Mouse (Mus musculus) CH12.LX (cell line): Measurements from ENCODE around the gene Naa80. TPM values are rescaled to one million over a fixed set of nuclear protein-coding genes. Genes with fewer than 3 reads are reported as not detected.
A peak's percentile ranks its signal among the peaks of the same experiment; 100 is the strongest.

Source experiments
- DNase-seq: peaks from one replicate; pipeline ENCODE4 v3.0.0-alpha.2; 2013; ENCODE audit errors: extremely low read depth
- H3K27ac ChIP-seq: 2 replicates; pipeline ENCODE4 v1.5.1; 2012; ENCODE audit warnings: low read depth, mild to moderate bottlenecking, control low read depth, moderate library complexity; ENCODE audit not compliant: insufficient read depth
- H3K27me3 ChIP-seq: replicated peaks from 2 replicates; pipeline ENCODE3; 2012; ENCODE audit warnings: inconsistent platforms
- H3K36me3 ChIP-seq, 2 experiments: replicated peaks in 1 of 2; 2 replicates each; pipeline versions ENCODE3 to v1.6.1; 2012; ENCODE audit warnings: inconsistent platforms in 1 of 2, low read length in 1 of 2, mild to moderate bottlenecking in 1 of 2, mixed read lengths in 1 of 2, moderate library complexity in 1 of 2; ENCODE audit not compliant: control insufficient read depth in 1 of 2, insufficient read depth in 1 of 2
- H3K4me1 ChIP-seq, 2 experiments: 2 replicates each; pipeline ENCODE4 v1.6.1; 2012; ENCODE audit warnings: inconsistent platforms in 1 of 2, moderate library complexity in 1 of 2; ENCODE audit not compliant: insufficient read depth in 2 of 2, control insufficient read depth in 1 of 2
- H3K4me2 ChIP-seq: 2 replicates; pipeline ENCODE4 v1.6.1; 2012; ENCODE audit warnings: low read depth, mild to moderate bottlenecking, control low read depth; ENCODE audit not compliant: poor library complexity, insufficient read depth, severe bottlenecking
- H3K4me3 ChIP-seq, 3 experiments: fragments of 150-350 bp in 1 of 3; sonication (generic) in 1 of 3; replicated peaks in 1 of 3; 2 replicates each; pipeline versions ENCODE3 to v1.5.1; 2011 to 2012; ENCODE audit warnings: low read depth in 2 of 3, low read length in 2 of 3, mild to moderate bottlenecking in 2 of 3, moderate library complexity in 2 of 3, control low read depth in 1 of 3, improper control_type of control experiment in 1 of 3, inconsistent platforms in 1 of 3, mixed read lengths in 1 of 3; ENCODE audit not compliant: poor library complexity in 1 of 3
- H3K79me2 ChIP-seq: replicated peaks from 2 replicates; pipeline ENCODE4 v1.6.1; 2012; ENCODE audit warnings: mild to moderate bottlenecking, moderate library complexity; ENCODE audit not compliant: control insufficient read depth, poor library complexity, insufficient read depth, severe bottlenecking; ENCODE audit errors: extremely low read depth
- H3K9ac ChIP-seq: 2 replicates; pipeline ENCODE4 v1.6.1; 2012; ENCODE audit warnings: low read depth, mild to moderate bottlenecking, control low read depth, moderate library complexity; ENCODE audit not compliant: insufficient read depth
- H3K9me3 ChIP-seq: replicated peaks from 2 replicates; pipeline ENCODE3; 2012; ENCODE audit warnings: low read length, inconsistent platforms, mixed read lengths
- CHD1 ChIP-seq: IDR thresholded peaks from 2 replicates; pipeline ENCODE4 v1.6.1; 2012; ENCODE audit warnings: low read depth, low read length, improper control_type of control experiment, inconsistent platforms
- CTCF ChIP-seq, 2 experiments: IDR thresholded peaks in 1 of 2; conservative IDR thresholded peaks in 1 of 2; 2 replicates each; pipeline ENCODE4 v1.5.1; 2011 to 2012; ENCODE audit warnings: low read depth in 2 of 2, low read length in 2 of 2, improper control_type of control experiment in 1 of 2, inconsistent platforms in 1 of 2, mild to moderate bottlenecking in 1 of 2, moderate library complexity in 1 of 2
- ELF1 ChIP-seq: IDR thresholded peaks from 2 replicates; pipeline ENCODE4 v1.6.1; 2014; ENCODE audit warnings: low read depth, mild to moderate bottlenecking, inconsistent platforms, low read length, improper control_type of control experiment
- ETS1 ChIP-seq: conservative IDR thresholded peaks from 2 replicates; pipeline ENCODE4 v1.6.1; 2012; ENCODE audit warnings: low read depth, mild to moderate bottlenecking, inconsistent platforms, low read length, improper control_type of control experiment, moderate library complexity
- GABPA ChIP-seq: IDR thresholded peaks from 2 replicates; pipeline ENCODE4 v1.6.1; 2012; ENCODE audit warnings: low read depth, low read length, improper control_type of control experiment, inconsistent platforms; ENCODE audit not compliant: insufficient replicate concordance
- JUN ChIP-seq: IDR thresholded peaks from 2 replicates; pipeline ENCODE4 v1.6.1; 2011; ENCODE audit warnings: low read depth, mild to moderate bottlenecking, low read length, improper control_type of control experiment, moderate library complexity; ENCODE audit not compliant: insufficient read depth
- MAFK ChIP-seq: IDR thresholded peaks from 2 replicates; pipeline ENCODE4 v1.6.1; 2011; ENCODE audit warnings: low read length, improper control_type of control experiment; ENCODE audit not compliant: insufficient replicate concordance
- MAZ ChIP-seq: IDR thresholded peaks from 2 replicates; pipeline ENCODE4 v1.6.1; 2012; ENCODE audit warnings: low read depth, mild to moderate bottlenecking, inconsistent platforms, low read length, improper control_type of control experiment, moderate library complexity
- MEF2A ChIP-seq: IDR thresholded peaks from 2 replicates; pipeline ENCODE4 v1.6.1; 2014; ENCODE audit warnings: low read depth, mild to moderate bottlenecking, inconsistent platforms, low read length, improper control_type of control experiment, borderline replicate concordance
- PAX5 ChIP-seq: IDR thresholded peaks from 2 replicates; pipeline ENCODE4 v1.6.1; 2012; ENCODE audit warnings: low read length, inconsistent platforms, mixed read lengths
- UBTF ChIP-seq: IDR thresholded peaks from 2 replicates; pipeline ENCODE4 v1.6.1; 2012; ENCODE audit warnings: low read depth, mild to moderate bottlenecking, inconsistent platforms, low read length, improper control_type of control experiment, moderate library complexity
- ZC3H11A ChIP-seq: IDR thresholded peaks from 2 replicates; pipeline ENCODE4 v1.6.1; 2012; ENCODE audit warnings: low read depth, mild to moderate bottlenecking, inconsistent platforms, low read length, improper control_type of control experiment
- ZKSCAN1 ChIP-seq: IDR thresholded peaks from 2 replicates; pipeline ENCODE4 v1.6.1; 2012; ENCODE audit warnings: low read depth, inconsistent platforms, low read length, improper control_type of control experiment, borderline replicate concordance
- ZMIZ1 ChIP-seq: IDR thresholded peaks from 2 replicates; pipeline ENCODE4 v1.6.1; 2012; ENCODE audit warnings: low read depth, mild to moderate bottlenecking, inconsistent platforms, low read length, improper control_type of control experiment
- ZNF384 ChIP-seq: IDR thresholded peaks from 2 replicates; pipeline ENCODE4 v1.6.1; 2012; ENCODE audit warnings: low read depth, low read length, improper control_type of control experiment, inconsistent platforms
- dilution Hi-C: fragments of 300-500 bp; cut with MboI; formaldehyde crosslinking; loops from 2 replicates; pipeline ENCODE4 v1.14.3; 2020; ENCODE audit warnings: low sequenced_read_pairs; ENCODE audit not compliant: extremely low pct_unique_long_range_greater_than_20kb, extremely low pct_ligation_motif_present
- in situ Hi-C: fragments of 300-500 bp; cut with MboI; formaldehyde crosslinking; loops from 3 replicates; pipeline ENCODE4 v1.14.3; 2019; ENCODE audit warnings: low sequenced_read_pairs, low pct_ligation_motif_present, low pct_unique_long_range_greater_than_20kb, mixed read lengths
- polyA plus RNA-seq: library from polyadenylated mRNA; unstranded; fragments of >175 nt; gene quantifications from 2 replicates; pipeline ENCODE4 v1.2.1, GENCODE M21; 2012; ENCODE audit warnings: low read depth; ENCODE audit not compliant: insufficient read length
- total RNA-seq, 2 experiments: library from RNA; depleted of rRNA; stranded (reverse); fragments of 300-350 nt in 1 of 2; fragments of >200 nt in 1 of 2; gene quantifications; 2 replicates each; pipeline ENCODE4 v1.2.3; 2012 to 2014

Naa80 gene
- total and polyA plus RNA-seq, 3 experiments: 1.7 to 9.3 (median 4.8) TPM

DNA sequence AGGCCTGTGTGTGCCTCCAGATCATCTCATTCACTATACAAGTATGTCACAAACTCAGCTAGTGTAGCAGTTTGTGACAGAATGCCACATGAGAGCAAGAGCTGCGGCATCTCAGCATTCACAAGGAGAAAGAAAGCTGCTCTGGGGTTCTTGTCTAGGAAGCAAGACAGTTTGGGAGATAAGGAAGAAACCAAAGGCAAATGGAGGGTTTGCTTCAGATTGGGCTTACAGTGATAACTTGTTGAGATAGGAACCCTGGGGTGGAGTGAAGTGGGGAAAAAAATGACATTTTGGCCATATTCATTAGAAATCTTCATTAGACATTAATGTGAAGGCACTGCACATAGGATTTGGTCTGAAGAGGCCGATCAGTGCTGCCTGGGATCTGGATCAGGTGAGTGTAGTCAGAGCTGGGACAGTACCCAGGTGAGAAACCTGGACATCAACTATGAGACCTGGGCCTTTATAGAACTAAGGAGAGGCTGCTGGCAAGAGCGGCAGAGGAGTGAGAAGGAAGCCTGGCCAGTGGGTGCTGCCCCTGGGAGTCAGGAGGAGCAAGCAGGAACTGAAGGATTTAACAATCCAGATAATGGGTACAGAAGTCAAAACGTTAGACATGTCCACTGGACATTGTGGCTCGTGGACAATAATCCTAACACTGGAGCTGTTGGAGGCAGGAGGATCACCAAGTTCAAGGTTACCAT, 25.8 kb upstream of the Naa80 start:
- H3K4me2 ChIP-seq: no peak overlapping the region; the same call in 1 of the 2 replicates
- no peak overlapping the region for H3K9ac ChIP-seq
- dilution Hi-C loops: no loop called here
- H3K36me3 ChIP-seq: peaks cover 14 to 31% of the 10 kb centered on the region in 2 experiments
- H3K27ac ChIP-seq: no peak overlapping the region
- in situ Hi-C loops: no loop called here
- peak overlapping the region in 1 of 3 experiments; percentile 81 for H3K4me3 ChIP-seq
- peaks cover 29% of the 10 kb centered on the region for H3K79me2 ChIP-seq
- no peak for TF ChIP-seq ETS1
- TF ChIP-seq MAFK: no peak
- TF ChIP-seq PAX5: no peak
- TF ChIP-seq CTCF (conservative IDR thresholded peaks at IDR 0.05 in 1 of 2, IDR thresholded peaks at IDR 0.05 in 1 of 2; ENCODE audit: low read depth in 2 of 2, low read length in 2 of 2): no peak
- TF ChIP-seq ZNF384: no peak
- TF ChIP-seq MAZ: no peak
- no peak for TF ChIP-seq CHD1
- TF ChIP-seq ZC3H11A: no peak
- TF ChIP-seq JUN: no peak
- TF ChIP-seq ELF1: no peak
- no peak for TF ChIP-seq GABPA
- DNase-seq: no peak
- H3K9me3 ChIP-seq: no peaks in the 10 kb centered on the region
- peaks cover 10 to 33% of the 10 kb centered on the region in 2 experiments for H3K4me1 ChIP-seq
- H3K27me3 ChIP-seq: no peaks in the 10 kb centered on the region

DNA sequence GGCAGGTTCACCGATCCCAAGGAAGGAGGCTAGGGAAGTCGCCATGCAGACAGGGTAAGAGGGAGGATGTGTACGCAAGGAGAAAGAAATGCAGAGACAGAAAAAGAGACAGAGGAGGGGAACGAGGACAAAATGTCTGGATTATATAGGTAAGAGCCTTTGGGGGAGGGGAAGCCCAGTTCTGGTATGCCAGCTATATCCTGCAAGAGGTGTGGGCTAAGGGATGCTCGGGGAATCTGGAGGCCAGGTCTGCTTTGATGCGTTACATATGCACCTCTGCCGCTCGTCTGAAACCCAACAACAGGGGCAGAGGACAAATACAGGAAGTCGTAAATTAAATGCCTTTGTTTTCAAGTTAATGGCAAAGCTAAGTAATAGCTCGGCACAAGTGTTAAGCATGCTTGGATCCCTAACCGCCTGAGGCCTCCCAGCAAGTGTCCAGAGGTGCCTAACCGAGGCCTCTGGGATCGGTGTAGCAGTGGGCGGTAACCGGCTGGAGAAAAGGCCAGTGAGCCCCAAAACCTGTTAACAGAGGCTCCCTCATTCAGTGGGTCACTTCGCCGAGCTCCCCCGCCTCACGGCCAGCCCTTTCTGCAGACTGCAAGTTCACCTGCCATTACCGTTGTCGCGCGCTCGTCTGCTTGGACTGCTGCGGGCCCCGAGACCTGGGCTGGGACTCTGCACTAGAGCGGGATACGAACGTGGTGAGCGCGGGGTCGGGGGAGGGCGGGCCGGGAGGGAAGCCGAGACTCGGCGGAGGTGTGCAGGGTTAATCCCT, 25.0 kb upstream of the Naa80 start:
- Histone ChIP-seq H3K27ac (no peak overlapping the region), H3K79me2 (peaks cover 29% of the 10 kb centered on the region), H3K4me2 (peak overlapping the region; percentile 77), H3K9me3 (no peaks in the 10 kb centered on the region), H3K4me1 (peaks cover 10 to 30% of the 10 kb centered on the region in 2 experiments), H3K36me3 (peaks cover 21 to 40% of the 10 kb centered on the region in 2 experiments), H3K4me3 (peak overlapping the region; percentile 68 to 81 (median 69)), H3K27me3 (no peaks in the 10 kb centered on the region), H3K9ac (peak overlapping the region; percentile 62)
- dilution Hi-C loops (no loop called here), in situ Hi-C loops (no loop called here)
- DNase-seq: no peak
- TF ChIP-seq ZMIZ1 (no peak), UBTF (no peak), ZKSCAN1 (no peak), PAX5 (no peak), CHD1 (no peak), MEF2A (no peak)
